ENCODE assay signal across 10 mouse cellular contexts in the genomic region with DNA sequence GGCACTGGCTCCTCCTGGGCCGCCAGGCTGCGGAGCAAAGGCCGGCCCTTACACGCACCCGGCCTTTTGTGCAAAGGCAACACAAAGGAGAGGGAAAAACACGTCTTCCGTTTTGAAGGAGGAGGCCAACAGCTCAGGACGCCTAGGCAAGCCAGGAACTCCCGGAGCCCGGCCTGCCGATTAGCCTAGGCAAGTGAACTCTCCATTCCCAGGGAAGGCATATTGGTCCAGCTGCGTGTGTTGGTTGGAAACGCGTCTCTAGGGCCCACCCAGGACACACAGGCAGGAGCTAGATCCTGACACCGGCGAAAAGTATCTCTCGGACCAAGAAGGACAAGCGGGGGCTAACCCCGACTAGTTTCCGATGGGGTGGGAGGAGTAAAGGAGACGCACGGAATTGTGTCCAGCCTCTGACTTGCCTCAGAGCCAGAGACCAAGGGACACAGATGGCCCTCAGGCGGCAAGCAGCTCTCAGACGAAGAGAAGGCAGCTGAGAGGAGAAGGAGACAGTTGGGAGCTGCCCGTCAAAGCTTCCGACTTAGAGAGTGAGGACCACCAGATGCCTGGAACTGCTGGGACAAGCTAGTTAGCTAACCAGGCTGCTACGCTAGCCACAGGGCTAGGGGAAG. TPM values are rescaled to one million over a fixed set of nuclear protein-coding genes. Genes with fewer than 3 reads are reported as not detected.
A peak's percentile ranks its signal among the peaks of the same experiment; 100 is the strongest.
DNase-seq lines count a peak whose midpoint lies in the region; ATAC-seq and TF ChIP-seq lines count a peak whose summit lies in the region.
"Had no signal": no experiment of that assay in that cellular context is flagged by ENCODE, and none has a peak within 500 bp of the region (broad histone marks: within the 10 kb centered on the region; RNA-seq: fewer than 3 reads in every experiment).

No protein-coding gene starts in this region.

- peaks cover 99% of the 10 kb centered on the region for H3K27me3 ChIP-seq in heart, embryonic 16.5 days (ENCODE audit: control insufficient read depth, insufficient read depth, low read length)
- H3K27me3 ChIP-seq in forebrain, postnatal 0 days (ENCODE audit: insufficient read depth, low read length) = peaks cover 57% of the 10 kb centered on the region
- H3K27me3 ChIP-seq in midbrain, embryonic 13.5 days = peaks cover 100% of the 10 kb centered on the region

- peak overlapping the region; percentile 11; the same call in 1 of the 2 replicates for H3K4me2 ChIP-seq in heart, embryonic 16.5 days (ENCODE audit: low read depth, low read length)
- H3K4me2 ChIP-seq in forebrain, postnatal 0 days (ENCODE audit: low read depth) = peak overlapping the region; percentile 39
- peak overlapping the region; percentile 50 for H3K4me2 ChIP-seq in midbrain, embryonic 13.5 days (replicated peaks)

- under 1% methylated on average over 27 of the region's 27 CpGs for WGBS in heart, embryonic 16.5 days
- WGBS in forebrain, postnatal 0 days = 2% methylated on average over 27 of the region's 27 CpGs
- 0% methylated on average over 27 of the region's 27 CpGs for WGBS in midbrain, embryonic 13.5 days

- DNase-seq in heart, postnatal 25 days (ENCODE audit: low spot score) = no peak
- peak; percentile 65 for DNase-seq in forebrain, postnatal 0 days
- DNase-seq in lung, postnatal 25 days (ENCODE audit: low spot score) = no peak
- no peak for DNase-seq in thymus, postnatal 36 days
- DNase-seq in adrenal gland, postnatal 4 days (ENCODE audit: low spot score in 2 of 2) = no peak
- DNase-seq: cerebellum, adult 11 months had no signal

- H3K36me3 ChIP-seq in heart, embryonic 16.5 days (ENCODE audit: control insufficient read depth, insufficient read depth) = no peaks in the 10 kb centered on the region
- H3K36me3 ChIP-seq in forebrain, postnatal 0 days (ENCODE audit: insufficient read depth) = no peaks in the 10 kb centered on the region
- no peaks in the 10 kb centered on the region for H3K36me3 ChIP-seq in midbrain, embryonic 13.5 days

- peak overlapping the region; percentile 6 for H3K4me3 ChIP-seq in heart, embryonic 16.5 days (ENCODE audit: low read length)
- H3K4me3 ChIP-seq in brown adipose tissue, adult 24 weeks (ENCODE audit: insufficient read depth, low read depth, low read length) = peak overlapping the region; percentile 28
- peak overlapping the region; percentile 18 for H3K4me3 ChIP-seq in forebrain, postnatal 0 days (ENCODE audit: low read depth, low read length)
- peak overlapping the region; percentile 25 for H3K4me3 ChIP-seq in midbrain, embryonic 13.5 days (replicated peaks)

- peaks cover 4% of the 10 kb centered on the region for H3K9me3 ChIP-seq in heart, embryonic 16.5 days (replicated peaks; ENCODE audit: control insufficient read depth, low read length)
- H3K9me3 ChIP-seq in forebrain, postnatal 0 days (ENCODE audit: low read length) = no peaks in the 10 kb centered on the region
- H3K9me3 ChIP-seq in midbrain, embryonic 13.5 days = peaks cover 2% of the 10 kb centered on the region; the same call in 1 of the 2 replicates

- no peak for ATAC-seq in heart, embryonic 16.5 days (replicated peaks; ENCODE audit: extremely low read depth, insufficient read depth, low FRiP score)
- peak; percentile 47 for ATAC-seq in forebrain, postnatal 0 days
- ATAC-seq in midbrain, embryonic 13.5 days = peak; percentile 21; the same call in 1 of the 2 replicates

- no peak overlapping the region for H3K27ac ChIP-seq in heart, embryonic 16.5 days (ENCODE audit: low read length)
- H3K27ac ChIP-seq in brown adipose tissue, adult 24 weeks (replicated peaks; ENCODE audit: low read depth, low read length) = no peak overlapping the region
- H3K27ac ChIP-seq in forebrain, postnatal 0 days (ENCODE audit: low read depth, low read length) = peak overlapping the region; percentile 24; the same call in 1 of the 2 replicates
- 0 out of 2 replicates have a peak overlapping the region, but pooled peaks have one; percentile 39 for H3K27ac ChIP-seq in midbrain, embryonic 13.5 days

- no peak for TF ChIP-seq CTCF in forebrain, postnatal 0 days (IDR thresholded peaks at IDR 0.05; ENCODE audit: low read depth)

- H3K9ac ChIP-seq in heart, embryonic 16.5 days (ENCODE audit: low read length) = no peak overlapping the region
- 0 out of 2 replicates have a peak overlapping the region, but pooled peaks have one; percentile 25 for H3K9ac ChIP-seq in forebrain, postnatal 0 days
- H3K9ac ChIP-seq in midbrain, embryonic 13.5 days (replicated peaks) = peak overlapping the region; percentile 53; the same call in 1 of the 2 replicates

- H3K4me1 ChIP-seq in heart, embryonic 16.5 days (ENCODE audit: control insufficient read depth, insufficient read depth, low read length) = peaks cover 17% of the 10 kb centered on the region
- H3K4me1 ChIP-seq in brown adipose tissue, adult 24 weeks (ENCODE audit: control insufficient read depth, insufficient read depth, insufficient read length, low read length) = no peaks in the 10 kb centered on the region
- no peaks in the 10 kb centered on the region; the same call in 1 of the 2 replicates for H3K4me1 ChIP-seq in forebrain, postnatal 0 days (ENCODE audit: insufficient read depth)
- H3K4me1 ChIP-seq in midbrain, embryonic 13.5 days (replicated peaks) = peaks cover 69% of the 10 kb centered on the region

- intact Hi-C loops in heart, postnatal 25 days (cut with DNase I) = no loop called here

RNA-seq across cellular contexts. Expression of a gene that starts 2.5 kb away (rescaled TPM):
- not detected in 2 replicates for polyA plus RNA-seq in heart, embryonic 16.5 days (2015; fragmentation: Nextera tagmentation; extraction: Ambion mirVana)
- total RNA-seq in heart, postnatal 25 days (2021) = not detected
- polyA plus RNA-seq in brown adipose tissue, adult 24 weeks (2012; ENCODE audit: insufficient read depth, insufficient read length, missing spikeins) = not detected in 2 replicates
- total RNA-seq in forebrain, postnatal 0 days (2014; rRNA removed) = 32.8 and 41.0 TPM in 2 replicates
- polyA plus RNA-seq in forebrain, postnatal 0 days (2015; fragmentation: Nextera tagmentation; extraction: Ambion mirVana) = 11.6 and 14.7 TPM in 2 replicates
- polyA plus RNA-seq in midbrain, embryonic 13.5 days (2015; fragmentation: Nextera tagmentation; extraction: Ambion mirVana) = 2.8 and 4.2 TPM in 2 replicates
- total RNA-seq in adrenal gland, postnatal 4 days (2021) = under 1 TPM in 1 of 2 experiments, not detected in 1; 0.11 TPM
- polyA plus RNA-seq: small intestine, adult 2 months had no signal

RNA-seq across cellular contexts. Expression of a gene that starts 46.8 kb away (rescaled TPM):
- 0.07 and 0.09 TPM in 2 replicates for polyA plus RNA-seq in heart, embryonic 16.5 days (2015; fragmentation: Nextera tagmentation; extraction: Ambion mirVana)
- not detected for total RNA-seq in heart, postnatal 25 days (2021)
- 0.63 and 2.3 TPM in 2 replicates for polyA plus RNA-seq in brown adipose tissue, adult 24 weeks (2012; ENCODE audit: insufficient read depth, insufficient read length, missing spikeins)
- total RNA-seq in forebrain, postnatal 0 days (2014; rRNA removed) = 103 and 130 TPM in 2 replicates
- polyA plus RNA-seq in forebrain, postnatal 0 days (2015; fragmentation: Nextera tagmentation; extraction: Ambion mirVana) = 127 and 138 TPM in 2 replicates
- 11.3 and 12.6 TPM in 2 replicates for polyA plus RNA-seq in midbrain, embryonic 13.5 days (2015; fragmentation: Nextera tagmentation; extraction: Ambion mirVana)
- under 1 TPM in 1 of 2 experiments, not detected in 1; 0.65 TPM for total RNA-seq in adrenal gland, postnatal 4 days (2021)
- polyA plus RNA-seq: small intestine, adult 2 months had no signal

Comparison
In these comparisons a context has a peak if more than half of its experiments do, and no peak if none do; other contexts are left out.
1. H3K27ac ChIP-seq: peak in forebrain, postnatal 0 days (single experiment) and midbrain, embryonic 13.5 days (single experiment); none in heart, embryonic 16.5 days (single experiment) and brown adipose tissue, adult 24 weeks (single experiment).
2. Peak in every context shown above with its lines, with median percentiles within 50 percentile points of each other: H3K4me2 ChIP-seq and H3K4me3 ChIP-seq.